Mouse (Mus musculus) urinary bladder, postnatal 25 days (tissue): ENCODE results near the gene Six3.

Experiments
- DNase-seq: peaks from one replicate; pipeline ENCODE4 v3.0.0; 2022; ENCODE audit warnings: low spot score

The Six3 gene

DNA sequence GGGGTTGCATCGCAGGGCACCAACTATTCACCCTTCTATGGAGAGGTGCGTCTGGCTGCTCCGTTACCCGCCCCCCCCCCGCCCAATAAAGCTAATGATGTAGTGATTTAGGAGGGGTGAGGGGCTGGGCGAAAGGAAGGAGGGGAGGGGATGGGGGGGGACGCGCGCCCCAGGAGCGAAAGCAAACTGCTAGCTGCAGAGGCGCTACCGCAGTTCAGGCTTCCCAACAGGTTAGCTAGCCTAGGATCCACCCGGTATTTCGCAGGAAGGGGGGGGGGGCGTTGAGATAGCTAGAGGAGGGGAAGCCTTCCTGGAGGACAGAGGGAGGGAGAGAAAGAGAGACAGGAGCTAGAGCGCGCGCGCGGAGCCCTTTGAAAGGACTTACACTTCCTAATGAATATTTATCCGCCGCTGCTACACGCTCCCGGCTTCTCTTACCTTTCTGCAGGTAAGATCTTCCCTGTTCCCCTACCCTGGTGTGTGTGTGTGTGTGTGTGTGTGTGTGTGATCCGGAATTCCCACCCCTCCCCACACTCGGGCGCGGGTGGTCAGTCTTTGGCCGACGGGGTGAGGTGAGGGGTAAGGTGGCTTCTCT, at the start of gene Six3:
TSS of gene Six3 (plus strand) at position 343 of the 595 bp plus-strand sequence.
- DNase-seq, result no peak

DNA sequence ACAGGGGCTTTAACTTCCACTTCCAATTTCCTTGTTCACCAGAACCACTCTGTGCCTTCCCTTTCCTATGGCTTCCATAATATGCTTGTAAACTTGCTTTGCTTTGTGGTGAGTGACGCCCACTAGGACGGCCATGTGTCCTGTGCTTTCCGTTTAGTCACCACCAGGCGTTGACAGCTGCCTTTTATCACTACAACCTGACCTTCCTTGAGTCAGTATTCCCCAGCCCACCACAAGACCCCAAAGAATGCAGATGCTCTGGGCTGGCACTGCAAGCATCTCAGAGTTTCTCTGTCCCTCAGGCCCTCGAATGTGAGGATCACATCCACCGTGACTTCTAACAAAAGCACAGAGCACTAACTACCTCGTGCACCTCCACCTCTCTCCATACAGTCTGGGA, 49.3 kb upstream of the Six3 start:
- no peak for DNase-seq

DNA sequence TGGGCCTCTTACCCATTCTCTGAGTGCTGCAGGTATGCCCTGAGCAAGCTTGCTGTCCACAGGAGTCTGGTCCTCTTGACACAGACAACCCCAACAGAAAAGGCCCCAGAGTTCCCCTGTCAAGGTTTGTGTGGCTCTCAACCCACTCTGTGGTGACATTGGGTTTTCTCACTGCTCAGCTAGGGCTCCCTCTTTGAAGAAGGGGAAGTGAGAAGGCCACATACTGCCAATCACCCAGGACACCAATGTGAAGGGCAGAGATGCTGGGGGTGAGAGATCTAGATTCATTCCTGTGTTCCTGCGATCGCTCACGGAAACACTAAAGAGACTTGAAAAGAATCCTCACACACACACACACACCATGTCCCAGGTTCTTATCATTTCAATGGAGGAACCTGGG, 39.4 kb upstream of the Six3 start:
- DNase-seq, result no peak

DNA sequence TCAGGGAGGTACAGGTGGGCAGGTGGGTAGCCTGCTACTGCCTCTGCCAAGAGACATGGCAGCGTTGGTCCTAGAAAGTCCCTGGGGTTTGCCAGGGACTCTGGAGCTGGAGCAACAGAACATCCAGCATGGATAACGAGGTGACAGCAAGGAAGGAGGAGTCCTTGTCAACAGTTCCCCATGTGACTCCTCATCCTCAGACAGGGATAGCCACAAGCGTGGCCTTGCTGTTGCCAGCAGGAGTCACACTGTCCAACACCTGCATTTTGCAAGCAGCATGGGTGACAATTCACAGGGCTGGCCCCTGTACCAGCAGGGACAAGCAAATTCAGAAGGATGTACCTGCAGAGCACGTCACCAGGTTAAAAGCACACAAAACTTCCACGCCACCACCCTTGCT, 35.1 kb upstream of the Six3 start:
- no peak for DNase-seq

DNA sequence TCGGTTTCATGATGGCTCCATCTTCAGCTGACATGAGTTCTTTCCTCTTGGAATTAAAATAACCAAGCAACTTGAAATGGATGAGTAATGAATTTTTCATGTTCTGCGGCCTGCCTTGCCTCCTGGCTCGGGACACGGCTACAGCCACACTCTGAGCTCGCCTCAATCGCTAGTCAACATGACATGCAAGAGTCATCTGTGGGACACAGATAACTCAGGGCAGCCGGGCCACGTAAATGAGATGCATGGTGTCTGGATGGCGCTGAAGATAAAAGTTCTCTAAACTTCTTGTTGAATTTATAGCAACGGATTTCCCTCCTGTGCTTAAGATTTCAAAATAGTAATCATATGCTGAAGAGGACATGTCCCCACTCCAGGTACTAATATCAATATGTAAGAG, 34.1 kb upstream of the Six3 start:
- DNase-seq, result no peak

DNA sequence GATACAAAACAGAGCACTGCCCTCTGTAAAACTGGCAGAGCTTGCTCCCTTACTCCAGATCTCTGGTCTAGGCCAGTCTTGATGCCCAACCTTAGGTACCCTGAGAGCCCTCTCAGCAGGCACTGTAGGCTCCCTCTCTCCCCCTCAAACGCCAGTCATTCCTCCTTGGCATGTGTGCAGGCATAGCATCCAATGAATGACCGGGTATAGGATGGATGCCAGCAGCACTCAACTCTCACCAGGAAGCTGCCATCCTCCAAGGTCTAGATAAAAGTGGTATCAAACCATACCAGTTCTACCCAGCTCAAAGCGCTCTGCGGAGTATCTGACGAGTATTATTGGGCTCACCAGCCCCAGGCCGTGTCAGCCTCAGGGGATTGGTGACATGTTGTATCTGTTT, 33.2 kb upstream of the Six3 start:
- DNase-seq, result no peak

DNA sequence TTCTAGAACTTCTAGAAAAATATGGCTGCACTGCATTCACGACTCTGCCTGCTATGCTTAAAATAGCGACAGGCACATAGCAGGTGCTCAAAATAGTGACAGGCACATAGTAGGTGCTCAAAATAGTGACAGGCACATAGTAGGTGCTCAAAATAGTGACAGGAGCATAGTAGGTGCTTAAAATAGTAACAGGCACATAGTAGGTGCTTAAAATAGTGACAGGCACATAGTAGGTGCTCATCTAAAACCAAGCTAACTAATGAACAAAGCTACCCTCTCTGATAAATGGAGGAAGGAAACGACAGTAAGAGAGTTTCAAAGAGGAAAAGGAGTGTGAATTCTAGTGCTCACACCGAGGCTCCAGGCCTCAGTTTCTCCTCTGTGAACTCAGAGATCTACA, 29.2 kb upstream of the Six3 start:
- no peak for DNase-seq

DNA sequence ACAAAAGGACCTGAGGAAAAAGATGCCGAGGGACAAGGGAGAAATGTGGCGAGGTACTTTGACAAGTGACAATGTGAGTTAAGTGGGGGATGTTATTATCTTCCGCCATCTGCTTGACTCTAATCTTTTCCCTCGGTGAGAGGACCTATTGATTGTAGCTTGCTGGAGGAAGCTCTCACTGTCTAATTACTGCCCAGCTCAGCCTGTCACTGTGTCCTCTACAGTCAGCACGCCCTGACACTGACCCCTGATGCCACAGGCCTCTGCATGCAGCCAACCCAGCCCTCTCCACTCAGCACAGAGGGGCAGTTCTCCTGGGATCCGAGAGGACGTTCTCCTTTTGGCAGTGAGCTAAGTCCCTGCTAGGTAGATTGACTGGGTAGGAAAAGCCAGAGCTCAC, 28.8 kb upstream of the Six3 start:
- DNase-seq, result no peak

DNA sequence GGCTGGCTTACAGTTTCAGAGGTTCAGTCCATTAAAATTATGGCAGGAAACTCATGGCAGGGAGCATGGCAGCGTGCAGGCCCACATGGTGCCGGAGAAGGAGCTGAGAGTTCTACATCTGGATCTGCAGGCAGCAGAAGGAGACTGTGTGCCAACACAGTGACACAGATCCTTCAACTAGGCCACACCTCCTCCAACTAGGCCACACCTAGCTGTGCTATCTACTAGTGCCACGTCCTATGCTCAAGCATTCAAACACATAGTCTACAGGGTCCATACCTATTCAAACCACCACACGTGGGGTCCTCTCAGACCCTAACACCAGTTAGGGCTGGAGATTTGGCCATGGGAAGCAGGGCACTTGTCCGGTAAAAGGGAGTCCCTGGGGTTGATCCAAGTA, 27.6 kb upstream of the Six3 start:
- DNase-seq, result no peak

DNA sequence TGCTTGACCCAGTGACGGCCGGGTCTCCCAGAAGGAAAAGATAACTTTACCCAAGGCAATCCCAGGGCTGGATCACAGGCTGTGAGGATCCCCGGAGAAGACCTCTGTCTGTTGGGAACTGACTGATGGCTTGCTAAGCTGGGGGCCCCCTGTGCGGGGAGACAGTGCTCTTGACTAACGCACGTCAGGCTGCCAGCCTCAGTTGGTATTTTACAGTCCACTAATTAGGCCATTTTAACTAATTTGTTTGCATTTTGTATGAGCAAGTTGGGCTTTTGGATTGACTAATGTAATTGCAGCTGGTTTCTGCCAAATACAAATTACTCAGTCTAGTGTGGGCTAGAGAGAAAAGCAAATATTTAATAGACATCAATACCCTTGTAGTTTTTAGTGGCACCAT, 21.4 kb upstream of the Six3 start:
- DNase-seq, result no peak

DNA sequence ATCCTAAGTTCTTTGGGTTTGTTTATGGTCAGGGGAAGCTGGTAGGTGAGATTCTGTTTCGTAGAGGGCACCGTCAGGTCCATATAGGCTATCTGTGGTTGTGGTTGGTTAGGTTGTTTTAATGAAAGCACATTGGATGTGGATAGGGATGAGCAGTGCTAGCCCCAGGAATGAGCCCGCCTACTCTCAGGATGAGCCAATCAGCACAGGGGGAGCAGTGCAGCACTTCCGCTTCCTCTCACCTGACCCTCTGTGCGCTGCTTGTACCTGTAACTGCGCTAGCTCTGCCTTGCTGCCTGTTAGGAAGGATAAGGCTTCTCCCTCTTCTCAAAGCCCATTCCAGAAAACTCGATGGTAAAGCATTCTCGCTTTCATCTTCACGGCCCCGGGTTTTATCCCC, 17.6 kb upstream of the Six3 start:
- DNase-seq, result no peak

DNA sequence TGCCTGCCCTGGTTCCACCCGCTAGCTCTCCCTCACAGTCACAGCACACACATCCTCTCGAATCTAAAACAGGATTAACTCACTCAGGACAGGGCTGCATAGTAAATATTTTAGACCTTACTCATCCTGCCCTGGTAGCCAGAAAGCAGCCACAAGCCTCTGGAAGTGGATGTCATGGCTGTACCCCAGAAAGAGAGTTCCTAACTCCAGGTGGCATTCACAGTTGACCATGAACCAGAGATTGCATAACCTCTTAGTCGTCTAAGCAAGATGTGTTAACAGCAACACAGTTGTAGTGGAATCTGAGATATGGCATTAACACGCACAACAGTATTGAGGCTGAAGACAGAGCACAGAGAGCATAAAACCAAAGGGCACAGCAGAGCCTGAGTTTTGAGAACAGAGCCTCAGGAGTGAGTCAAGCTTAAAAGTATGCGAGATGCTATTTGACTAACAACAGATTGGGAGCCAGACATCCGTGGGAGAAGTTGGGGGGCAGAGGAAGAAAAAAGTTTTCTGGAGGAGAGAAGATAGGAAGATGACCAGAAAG, 17.0 kb upstream of the Six3 start:
- DNase-seq, result no peak

DNA sequence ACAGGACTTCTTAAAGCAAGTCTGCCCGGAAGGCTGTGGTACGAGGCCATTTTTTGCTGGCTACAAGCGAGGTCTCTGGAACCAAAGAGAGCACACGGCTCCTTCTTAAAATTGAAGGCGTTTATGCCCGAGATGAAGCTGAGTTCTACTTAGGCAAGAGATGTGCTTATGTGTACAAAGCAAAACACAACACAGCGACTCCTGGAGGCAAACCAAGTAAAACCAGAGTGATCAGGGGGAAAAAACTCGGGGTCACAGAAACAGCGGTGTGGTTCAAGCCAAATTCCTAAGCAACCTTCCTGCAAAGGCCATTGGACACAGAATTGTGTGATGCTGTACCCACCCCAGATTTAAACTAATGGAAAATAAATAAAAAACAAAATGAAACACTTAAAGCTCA, 13.9 kb upstream of the Six3 start:
- DNase-seq, result no peak

DNA sequence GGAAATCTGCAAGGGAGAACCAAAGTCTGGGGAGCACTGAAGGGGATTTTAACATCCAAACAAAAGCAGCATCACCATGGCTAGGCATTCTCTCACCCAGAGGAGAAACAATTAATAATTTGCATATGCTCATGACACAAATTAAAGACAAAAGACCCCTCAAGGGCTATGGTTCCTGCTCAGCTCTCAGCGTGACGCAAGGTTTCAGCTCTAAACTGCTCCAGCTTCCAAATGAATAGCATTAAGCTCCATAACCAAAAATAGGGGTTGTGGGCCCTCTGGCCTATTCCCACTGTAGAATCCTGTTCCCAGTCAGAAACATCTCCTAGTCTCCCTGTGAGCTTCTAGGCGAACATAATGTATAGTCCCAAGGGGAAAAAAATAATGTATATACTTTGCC, 6.9 kb upstream of the Six3 start:
- DNase-seq, result no peak

DNA sequence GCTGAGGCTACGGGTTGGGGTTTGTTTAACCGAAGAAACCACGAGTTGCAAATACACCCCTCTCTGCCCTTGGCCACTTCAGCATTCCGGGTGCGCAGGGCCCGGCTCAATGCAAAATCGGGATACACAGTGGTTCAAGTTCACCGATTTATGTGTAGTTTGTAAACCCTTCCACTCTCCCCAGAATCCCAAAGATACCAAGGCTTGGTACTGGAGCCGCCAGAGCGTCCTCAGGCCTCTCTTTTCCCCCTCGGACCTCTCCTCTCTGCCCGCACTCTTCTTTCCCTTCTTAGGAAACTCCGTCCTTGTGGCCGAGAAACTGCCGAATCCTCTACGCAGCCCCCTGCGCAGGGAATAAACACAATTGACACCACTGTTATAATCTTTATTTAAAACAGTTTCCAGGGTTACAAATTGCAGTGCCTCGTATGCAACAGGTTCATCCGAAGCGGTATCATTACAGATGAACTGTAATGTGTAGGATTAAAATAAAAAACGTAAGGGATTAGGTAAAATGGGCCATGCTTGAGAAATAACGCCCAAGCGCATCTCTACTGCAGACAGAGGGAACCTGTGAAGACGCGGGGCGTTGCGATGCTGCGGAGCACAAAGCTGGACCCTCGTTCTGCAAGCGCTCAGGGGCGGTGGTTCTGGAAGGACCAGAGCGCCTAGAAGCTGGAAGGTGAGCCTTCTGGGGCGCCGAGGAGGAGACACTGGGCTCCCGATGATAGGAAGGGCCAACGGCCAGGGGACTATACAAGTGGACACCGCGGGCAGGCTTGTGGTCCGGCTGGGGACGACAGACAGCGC, 5.6 kb upstream of the Six3 start:
- no peak for DNase-seq

DNA sequence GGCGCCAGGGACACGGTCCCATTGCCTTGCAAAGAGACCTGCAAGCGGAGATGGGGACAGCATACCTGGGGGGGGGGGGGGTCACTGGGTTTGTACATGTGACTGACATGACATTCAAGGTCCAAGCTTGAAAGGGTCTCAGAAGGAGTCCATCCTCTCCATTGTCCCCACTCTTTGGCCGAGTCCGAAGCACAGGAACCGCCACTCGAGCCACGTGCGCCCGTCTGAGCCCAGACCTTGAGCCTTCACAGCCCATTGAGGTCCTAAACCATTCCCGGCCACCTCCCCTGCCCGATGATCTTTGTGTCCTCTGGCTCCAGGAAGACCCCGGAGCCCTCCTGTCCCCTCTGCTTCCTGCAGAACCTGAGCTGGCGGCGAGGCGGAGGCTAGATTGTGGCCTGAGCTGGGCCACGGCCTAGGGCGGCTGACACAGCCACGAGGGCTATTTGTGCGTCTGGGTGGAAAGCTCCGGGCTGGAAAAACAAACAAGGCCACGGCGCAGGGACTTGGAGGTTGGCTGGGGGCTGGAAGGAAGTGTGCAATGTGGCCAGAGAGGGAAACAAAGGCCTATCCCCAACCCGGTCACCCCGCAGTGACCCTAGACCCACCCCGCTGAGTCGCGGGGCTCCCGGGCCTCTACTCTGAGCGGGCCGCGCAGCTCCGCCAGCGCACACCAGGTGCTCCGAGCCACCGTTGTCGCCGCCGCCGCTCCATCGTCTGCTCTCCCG, 4.9 kb upstream of the Six3 start:
- no peak for DNase-seq

DNA sequence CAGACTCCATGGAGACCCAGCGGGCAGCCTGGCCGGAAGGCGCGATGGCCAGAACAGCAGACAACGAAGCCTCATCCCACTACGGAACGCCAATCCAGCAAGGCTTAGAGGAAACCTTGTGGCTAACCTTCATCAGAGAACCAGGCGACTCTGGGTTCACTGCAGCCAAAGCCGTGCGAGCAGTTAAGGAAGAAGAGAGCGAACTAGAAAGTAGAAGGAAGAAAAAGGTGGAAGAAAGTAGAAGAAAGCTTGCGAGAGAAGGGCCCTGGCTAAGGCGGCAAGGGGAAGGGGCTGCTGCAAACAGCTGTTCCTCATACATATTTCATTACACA, 4.3 kb upstream of the Six3 start:
- no peak for DNase-seq

DNA sequence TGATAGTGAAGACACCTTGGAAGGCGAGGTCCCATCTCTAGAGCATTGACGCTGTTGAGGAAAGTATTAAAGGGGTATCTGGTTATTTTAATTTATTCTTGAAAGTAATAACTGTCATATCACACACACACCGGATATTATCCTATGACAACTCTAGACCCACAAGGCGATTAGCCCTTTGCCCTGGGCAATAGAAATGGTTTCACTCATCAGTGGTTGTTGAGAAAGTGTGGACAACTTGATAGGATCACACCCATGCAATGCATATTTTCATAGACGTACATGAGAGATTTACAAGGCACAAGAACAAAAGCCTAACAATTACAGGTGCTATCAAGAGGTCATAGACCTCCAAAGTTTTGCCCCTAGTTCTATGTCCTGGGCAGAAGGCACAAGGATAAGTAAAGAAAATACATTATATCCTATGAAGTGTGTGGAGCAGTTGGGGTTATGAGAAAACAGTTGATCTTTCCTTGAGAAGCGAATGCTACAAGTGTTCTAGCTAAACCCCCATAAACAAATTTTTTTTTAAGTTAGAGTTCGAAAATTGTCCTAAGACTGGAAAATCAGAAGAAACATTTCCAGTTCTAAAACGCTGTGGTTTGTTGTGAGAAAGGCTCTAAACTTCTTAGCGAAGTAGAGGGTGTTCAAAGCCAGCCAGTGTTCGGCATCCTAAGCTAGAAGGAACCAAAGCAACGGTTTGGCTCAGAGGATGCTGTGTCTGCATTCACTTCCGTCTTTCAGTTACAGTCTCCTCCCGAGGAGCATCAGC, 3.6 kb upstream of the Six3 start:
- no peak for DNase-seq

DNA sequence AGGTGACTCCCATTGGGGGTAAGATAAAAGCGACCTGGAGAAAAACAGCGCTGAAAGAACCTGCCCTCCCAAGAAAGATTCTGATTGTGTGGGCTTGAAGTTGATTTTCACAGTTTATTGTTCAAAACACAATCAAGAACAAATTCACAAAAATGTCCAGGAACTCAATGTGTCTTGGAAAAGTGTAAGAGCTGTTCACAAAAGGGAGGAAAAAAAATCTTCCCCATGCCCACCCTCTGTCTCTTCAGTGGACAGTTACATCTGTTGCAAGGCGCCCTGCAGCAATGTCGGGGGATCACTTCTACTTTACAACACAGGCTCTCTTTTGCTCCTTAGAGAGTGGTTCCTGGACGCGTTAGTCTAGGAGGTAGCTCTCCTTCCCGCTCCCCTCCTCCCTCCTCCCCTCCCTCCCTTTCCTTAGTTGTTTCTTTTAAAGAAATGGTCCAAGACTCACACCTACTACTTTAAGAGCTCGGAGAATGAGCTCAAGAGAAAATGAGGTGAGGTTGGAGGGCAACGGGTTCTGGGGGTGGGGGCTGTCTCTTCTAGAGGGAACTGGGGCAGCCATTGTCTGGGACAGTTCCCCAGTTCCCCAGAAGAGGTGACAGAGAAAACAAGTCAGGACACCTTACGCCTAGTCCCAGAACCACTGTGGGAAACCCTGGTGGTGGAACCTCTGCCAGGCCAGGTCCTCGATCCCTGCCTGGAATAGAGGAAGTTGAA, 2.9 kb upstream of the Six3 start:
- DNase-seq, result no peak

DNA sequence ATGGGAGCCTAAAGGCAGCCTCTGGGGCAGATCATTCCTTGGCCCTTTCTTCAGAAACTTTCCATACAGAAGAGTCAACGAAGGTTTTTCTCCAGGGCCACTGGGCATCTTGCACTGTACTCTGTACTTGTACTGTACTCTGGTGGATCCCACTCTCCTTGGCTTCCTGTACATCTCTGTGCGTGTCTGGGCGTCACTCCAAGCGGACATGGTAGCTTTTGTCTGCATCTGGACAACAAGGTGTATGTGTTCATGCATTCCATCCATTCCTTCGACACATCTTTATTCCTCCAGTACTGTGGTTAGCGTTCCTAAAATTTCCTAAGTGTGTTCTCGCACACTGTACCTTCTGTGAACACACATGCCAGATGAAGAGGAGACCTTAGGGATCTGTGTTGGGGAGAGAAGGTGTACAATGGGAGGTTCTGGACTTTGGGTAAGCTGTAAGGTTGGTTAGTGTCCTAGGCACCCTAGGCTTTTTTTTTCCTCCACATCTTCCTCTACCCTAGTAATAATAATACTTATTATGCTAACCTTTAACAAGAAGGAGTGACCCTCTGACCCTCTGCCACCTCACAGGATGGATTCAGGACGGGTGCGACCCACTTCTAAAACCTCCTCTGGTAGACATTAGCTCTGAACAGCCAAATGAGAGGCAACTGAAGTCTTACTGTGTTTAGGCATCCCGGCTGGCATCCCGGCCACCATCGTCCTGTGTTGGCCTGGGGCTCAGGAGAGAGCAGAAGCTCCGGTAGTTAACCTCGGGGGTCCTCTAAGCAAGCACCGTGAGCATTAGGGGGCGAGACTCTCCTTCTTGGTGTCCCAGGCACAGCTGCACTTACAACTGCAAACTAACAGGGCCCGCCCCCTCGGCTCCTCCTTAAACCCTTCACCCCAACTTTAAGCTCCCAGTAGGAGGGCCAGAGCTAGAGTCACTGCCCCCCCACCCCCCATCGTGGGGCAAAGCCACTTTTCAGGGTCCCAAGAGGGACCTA, 1.6 kb upstream of the Six3 start:
- no peak for DNase-seq
